10 mouse cellular contexts compared by ENCODE assay signal in genomic region chr8:3417455-3417854, GRCm38 (mm10). TPM values are rescaled to one million over a fixed set of nuclear protein-coding genes. Genes with fewer than 3 reads are reported as not detected.
A peak's percentile ranks its signal among the peaks of the same experiment; 100 is the strongest.
DNase-seq lines count a peak whose midpoint lies in the region; ATAC-seq lines count a peak whose summit lies in the region.
"Had no signal": no experiment of that assay in that cellular context is flagged by ENCODE, and none has a peak within 500 bp of the region (broad histone marks: within the 10 kb centered on the region; RNA-seq: fewer than 3 reads in every experiment).

No protein-coding gene starts in this region.

- peaks cover 57% of the 10 kb centered on the region for H3K4me1 ChIP-seq in kidney, embryonic 15.5 days
- peaks cover 17% of the 10 kb centered on the region for H3K4me1 ChIP-seq in embryonic facial prominence, embryonic 15.5 days
- peaks cover 40% of the 10 kb centered on the region for H3K4me1 ChIP-seq in limb, embryonic 12.5 days (replicated peaks)
- peaks cover 46% of the 10 kb centered on the region for H3K4me1 ChIP-seq in neural tube, embryonic 12.5 days

- peak overlapping the region; percentile 5; the same call in 1 of the 2 replicates for H3K4me2 ChIP-seq in kidney, embryonic 15.5 days
- no peak overlapping the region for H3K4me2 ChIP-seq in embryonic facial prominence, embryonic 15.5 days (replicated peaks)
- no peak overlapping the region for H3K4me2 ChIP-seq in limb, embryonic 12.5 days
- H3K4me2 ChIP-seq in neural tube, embryonic 12.5 days (replicated peaks): peak overlapping the region; percentile 4; the same call in 1 of the 2 replicates

- DNase-seq in kidney, postnatal 10 days: no peak
- DNase-seq in thymus, postnatal 10 days (ENCODE audit: low spot score in 2 of 2): no peak
- no peak for DNase-seq in urinary bladder, postnatal 14 days (ENCODE audit: low spot score)
- DNase-seq in T-cell, adult 2 months (ENCODE audit: low spot score): no peak

- no peaks in the 10 kb centered on the region for H3K36me3 ChIP-seq in kidney, embryonic 15.5 days
- H3K36me3 ChIP-seq in embryonic facial prominence, embryonic 15.5 days: no peaks in the 10 kb centered on the region
- no peaks in the 10 kb centered on the region for H3K36me3 ChIP-seq in limb, embryonic 12.5 days
- H3K36me3 ChIP-seq in neural tube, embryonic 12.5 days: no peaks in the 10 kb centered on the region

- H3K9ac ChIP-seq in kidney, embryonic 15.5 days: no peak overlapping the region
- no peak overlapping the region for H3K9ac ChIP-seq in embryonic facial prominence, embryonic 15.5 days
- no peak overlapping the region for H3K9ac ChIP-seq in limb, embryonic 12.5 days (replicated peaks)
- no peak overlapping the region for H3K9ac ChIP-seq in neural tube, embryonic 12.5 days

- peak overlapping the region; percentile 73 for H3K27ac ChIP-seq in kidney, embryonic 15.5 days
- peak overlapping the region; percentile 39 for H3K27ac ChIP-seq in embryonic facial prominence, embryonic 15.5 days (replicated peaks)
- H3K27ac ChIP-seq in limb, embryonic 12.5 days: 0 out of 2 replicates have a peak overlapping the region, but pooled peaks have one; percentile 3
- H3K27ac ChIP-seq in neural tube, embryonic 12.5 days: no peak overlapping the region

- H3K4me3 ChIP-seq in kidney, embryonic 15.5 days (replicated peaks): no peak overlapping the region
- H3K4me3 ChIP-seq in embryonic facial prominence, embryonic 15.5 days (replicated peaks): no peak overlapping the region
- H3K4me3 ChIP-seq in limb, embryonic 12.5 days (replicated peaks): no peak overlapping the region
- no peak overlapping the region for H3K4me3 ChIP-seq in neural tube, embryonic 12.5 days

- peak; percentile 75 for ATAC-seq in kidney, embryonic 15.5 days (replicated peaks; ENCODE audit: low FRiP score)
- 0 out of 2 replicates have a peak, but pooled peaks have one; percentile 16 for ATAC-seq in embryonic facial prominence, embryonic 15.5 days (ENCODE audit: insufficient number of reproducible peaks, low FRiP score, low TSS enrichment, low read depth)
- ATAC-seq in limb, embryonic 12.5 days (ENCODE audit: insufficient number of reproducible peaks, insufficient read depth, low FRiP score, low TSS enrichment, low read depth): no peak
- 0 out of 2 replicates have a peak, but pooled peaks have one; percentile 31 for ATAC-seq in neural tube, embryonic 12.5 days (ENCODE audit: low FRiP score, low read depth)

- 8% methylated on average over 8 of the region's 8 CpGs for WGBS in kidney, embryonic 15.5 days
- 18% methylated on average over 8 of the region's 8 CpGs for WGBS in embryonic facial prominence, embryonic 15.5 days
- 7% methylated on average over 8 of the region's 8 CpGs for WGBS in limb, embryonic 12.5 days
- 4% methylated on average over 8 of the region's 8 CpGs for WGBS in neural tube, embryonic 12.5 days

- no peaks in the 10 kb centered on the region for H3K27me3 ChIP-seq in kidney, embryonic 15.5 days
- H3K27me3 ChIP-seq in embryonic facial prominence, embryonic 15.5 days: no peaks in the 10 kb centered on the region
- no peaks in the 10 kb centered on the region for H3K27me3 ChIP-seq in limb, embryonic 12.5 days
- no peaks in the 10 kb centered on the region for H3K27me3 ChIP-seq in neural tube, embryonic 12.5 days (replicated peaks)

- no peaks in the 10 kb centered on the region for H3K9me3 ChIP-seq in kidney, embryonic 15.5 days (replicated peaks)
- H3K9me3 ChIP-seq in embryonic facial prominence, embryonic 15.5 days (replicated peaks): no peaks in the 10 kb centered on the region
- H3K9me3 ChIP-seq in limb, embryonic 12.5 days: no peaks in the 10 kb centered on the region
- H3K9me3 ChIP-seq in neural tube, embryonic 12.5 days: no peaks in the 10 kb centered on the region

RNA-seq across cellular contexts. Expression of gene Arhgef18, which starts 24.6 kb away (rescaled TPM):
- 10.9 and 11.2 TPM in 2 replicates for polyA plus RNA-seq in kidney, embryonic 15.5 days (2015; fragmentation: Nextera tagmentation; extraction: Ambion mirVana)
- polyA plus RNA-seq in embryonic facial prominence, embryonic 15.5 days (2015; fragmentation: Nextera tagmentation; extraction: Ambion mirVana): 9.3 and 10.3 TPM in 2 replicates
- 12.3 and 13.6 TPM in 2 replicates for polyA plus RNA-seq in limb, embryonic 12.5 days (2016; fragmentation: Nextera tagmentation; extraction: Ambion mirVana)
- 12.1 and 13.4 TPM in 2 replicates for polyA plus RNA-seq in neural tube, embryonic 12.5 days (2016; fragmentation: Nextera tagmentation; extraction: Ambion mirVana)

RNA-seq across cellular contexts. Expression of gene Pex11g, which starts 50.0 kb away (rescaled TPM):
- polyA plus RNA-seq in kidney, embryonic 15.5 days (2015; fragmentation: Nextera tagmentation; extraction: Ambion mirVana): 6.2 and 7.5 TPM in 2 replicates
- 5.9 and 9.7 TPM in 2 replicates for polyA plus RNA-seq in embryonic facial prominence, embryonic 15.5 days (2015; fragmentation: Nextera tagmentation; extraction: Ambion mirVana)
- polyA plus RNA-seq in limb, embryonic 12.5 days (2016; fragmentation: Nextera tagmentation; extraction: Ambion mirVana): 5.9 and 7.6 TPM in 2 replicates
- 3.4 and 4.2 TPM in 2 replicates for polyA plus RNA-seq in neural tube, embryonic 12.5 days (2016; fragmentation: Nextera tagmentation; extraction: Ambion mirVana)

RNA-seq across cellular contexts. Expression of gene Tex45, which starts 53.2 kb away (rescaled TPM):
- polyA plus RNA-seq in kidney, embryonic 15.5 days (2015; fragmentation: Nextera tagmentation; extraction: Ambion mirVana): not detected in 2 replicates
- not detected in 2 replicates for polyA plus RNA-seq in embryonic facial prominence, embryonic 15.5 days (2015; fragmentation: Nextera tagmentation; extraction: Ambion mirVana)
- not detected in 2 replicates for polyA plus RNA-seq in limb, embryonic 12.5 days (2016; fragmentation: Nextera tagmentation; extraction: Ambion mirVana)
- 0.22 TPM in 1 of 2 replicates, not detected in the other for polyA plus RNA-seq in neural tube, embryonic 12.5 days (2016; fragmentation: Nextera tagmentation; extraction: Ambion mirVana)
- polyA plus RNA-seq: lung, embryonic 16.5 days; stomach, embryonic 14.5 days had no signal

Comparison
In these comparisons a context has a peak if more than half of its experiments do, and no peak if none do; other contexts are left out.
1. H3K4me2 ChIP-seq: peak in kidney, embryonic 15.5 days (single experiment) and neural tube, embryonic 12.5 days (single experiment); none in embryonic facial prominence, embryonic 15.5 days (single experiment) and limb, embryonic 12.5 days (single experiment).